Mouse (Mus musculus) midbrain, postnatal 0 days (tissue): ENCODE results near the gene Brdt. TPM values are rescaled to one million over a fixed set of nuclear protein-coding genes. Genes with fewer than 3 reads are reported as not detected.
"Not testable (repeated sequence)": the region's sequence is repeated elsewhere in the genome, so short reads cannot be mapped to it uniquely, and the experiment has no call there.

Experiments used
- ATAC-seq: fragments of 200-750 bp; cut with Nextera tagmentation; 2 replicates; pipeline ENCODE4 v1.8.0; 2017; ENCODE audit warnings: moderate number of reproducible peaks, mild to moderate bottlenecking, moderate TSS enrichment, moderate library complexity; ENCODE audit not compliant: low FRiP score
- DNase-seq: peaks from one replicate; pipeline ENCODE4 v3.0.0-alpha.2; 2015; ENCODE audit warnings: low spot score
- H3K27ac ChIP-seq: fragments of 300-500 bp; sonication (generic); 2 replicates; pipeline ENCODE4 v1.5.1; 2014; ENCODE audit warnings: low read depth, mild to moderate bottlenecking, low read length, mixed read lengths
- H3K27me3 ChIP-seq: fragments of 300-500 bp; sonication (generic); 2 replicates; pipeline ENCODE4 v1.6.1; 2014; ENCODE audit warnings: low read length, control low read depth, mixed read lengths; ENCODE audit not compliant: insufficient read depth
- H3K36me3 ChIP-seq: fragments of 300-500 bp; sonication (generic); 2 replicates; pipeline ENCODE4 v1.6.1; 2014; ENCODE audit warnings: low read length, control low read depth, mixed read lengths; ENCODE audit not compliant: insufficient read depth
- H3K4me1 ChIP-seq: fragments of 300-500 bp; sonication (generic); 2 replicates; pipeline ENCODE4 v1.6.1; 2014; ENCODE audit warnings: mild to moderate bottlenecking, control low read depth, antibody characterized with exemption, low read length, mixed read lengths; ENCODE audit not compliant: insufficient read depth
- H3K4me2 ChIP-seq: fragments of 300-500 bp; sonication (generic); 2 replicates; pipeline ENCODE4 v1.6.1; 2014; ENCODE audit warnings: low read depth, mild to moderate bottlenecking, low read length, mixed read lengths; ENCODE audit not compliant: poor library complexity, severe bottlenecking
- H3K4me3 ChIP-seq: fragments of 300-500 bp; sonication (generic); 2 replicates; pipeline ENCODE4 v1.5.1; 2014; ENCODE audit warnings: low read depth, mild to moderate bottlenecking, low read length, moderate library complexity
- H3K9ac ChIP-seq: fragments of 300-500 bp; sonication (generic); replicated peaks from 2 replicates; pipeline ENCODE4 v1.6.1; 2014; ENCODE audit warnings: mild to moderate bottlenecking, low read length, moderate library complexity, mixed read lengths; ENCODE audit not compliant: poor library complexity, severe bottlenecking
- H3K9me3 ChIP-seq: fragments of 300-500 bp; sonication (generic); 2 replicates; pipeline ENCODE4 v1.6.1; 2016; ENCODE audit warnings: low read length, control low read depth
- CTCF ChIP-seq: IDR thresholded peaks from 2 replicates; pipeline ENCODE4 v1.5.1; 2016; ENCODE audit warnings: antibody characterized with exemption, mild to moderate bottlenecking
- WGBS: fragments of 180-500 bp; shearing (Covaris S2); extraction: QIAGEN DNeasy Blood & Tissue Kit; methylation state at CpG from one replicate; pipeline ENCODE4 v1.1.7; 2014; 5-methylcytosine and 5-hydroxymethylcytosine counted together
- polyA plus RNA-seq: library from polyadenylated mRNA; unstranded; fragments of >200 nt; fragmentation: Nextera tagmentation; extraction: Ambion mirVana; gene quantifications from 2 replicates; pipeline ENCODE4 v1.2.1, GENCODE M21; 2015
- total RNA-seq: library from RNA; depleted of rRNA; stranded (reverse); fragments of >200 nt; gene quantifications from 2 replicates; pipeline ENCODE4 v1.2.3, GENCODE M21; 2014

Brdt gene
- total and polyA plus RNA-seq, 2 experiments from 2014 or later: 3.9 to 4.0 TPM

DNA sequence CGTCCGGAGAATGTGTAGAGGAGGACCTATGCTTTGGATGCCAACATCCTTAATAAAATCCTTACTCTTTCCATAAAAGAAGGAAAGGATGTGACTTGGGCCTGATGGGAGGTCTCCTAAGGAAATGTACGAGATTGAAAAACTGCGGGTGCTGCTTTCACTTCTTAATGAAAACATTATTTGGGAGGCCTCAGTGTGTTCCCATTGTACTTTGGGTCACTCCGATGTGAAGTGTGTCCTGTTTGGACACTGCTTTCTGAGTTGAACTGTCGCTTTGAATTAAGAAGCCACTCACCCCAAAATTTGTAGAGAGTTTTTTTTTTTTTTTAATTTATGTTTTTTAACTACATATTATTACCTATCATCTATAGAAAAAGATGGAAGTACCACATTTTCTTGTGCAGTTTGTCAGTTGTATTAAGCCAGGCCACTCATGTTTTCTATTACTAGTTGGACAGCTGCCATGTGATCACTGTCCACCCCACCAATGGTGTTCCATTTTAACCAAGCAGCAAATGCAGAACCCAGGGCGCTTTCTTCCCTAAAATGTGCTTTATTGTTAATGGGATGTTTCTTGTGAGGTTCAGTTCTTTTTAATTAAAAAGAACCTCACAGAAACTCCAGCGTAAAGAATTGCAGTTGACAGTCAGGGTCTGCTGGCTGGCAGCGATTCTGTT lies 29.2 kb downstream of the Brdt start:
- WGBS: 7% methylated on average over 9 of the region's 9 CpGs
- ATAC-seq: no peak
- H3K36me3 ChIP-seq: no peaks in the 10 kb centered on the region
- no peaks in the 10 kb centered on the region for H3K27me3 ChIP-seq
- no peak overlapping the region; the same call in 1 of the 2 replicates for H3K27ac ChIP-seq
- H3K4me1 ChIP-seq: no peaks in the 10 kb centered on the region
- no peak for TF ChIP-seq CTCF
- H3K4me3 ChIP-seq: peak overlapping the region; percentile 54
- H3K4me2 ChIP-seq: peak overlapping the region; percentile 55
- no peaks in the 10 kb centered on the region for H3K9me3 ChIP-seq
- peak; percentile 13 for DNase-seq
- H3K9ac ChIP-seq: peak overlapping the region; percentile 69

DNA sequence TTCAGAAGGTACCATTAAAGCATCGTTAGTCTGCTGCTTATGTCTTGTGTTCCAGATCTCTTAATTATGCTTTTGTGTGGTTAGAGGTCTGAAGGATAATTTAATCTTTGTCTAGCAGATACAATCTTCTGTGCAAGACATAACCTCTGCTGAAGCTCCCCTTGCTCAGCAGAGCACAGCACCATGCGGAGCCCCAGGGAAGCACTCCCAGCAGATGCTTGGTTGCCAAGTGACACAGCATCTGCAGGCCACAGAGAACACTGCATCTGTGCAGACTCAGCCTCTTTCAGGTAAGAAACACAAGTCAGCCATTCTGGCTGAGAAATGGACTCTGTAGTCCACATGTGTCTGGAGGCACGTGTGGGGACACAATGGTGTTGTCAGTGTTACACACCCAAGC lies 39.1 kb downstream of the Brdt start:
- peak; percentile 17 for DNase-seq

DNA sequence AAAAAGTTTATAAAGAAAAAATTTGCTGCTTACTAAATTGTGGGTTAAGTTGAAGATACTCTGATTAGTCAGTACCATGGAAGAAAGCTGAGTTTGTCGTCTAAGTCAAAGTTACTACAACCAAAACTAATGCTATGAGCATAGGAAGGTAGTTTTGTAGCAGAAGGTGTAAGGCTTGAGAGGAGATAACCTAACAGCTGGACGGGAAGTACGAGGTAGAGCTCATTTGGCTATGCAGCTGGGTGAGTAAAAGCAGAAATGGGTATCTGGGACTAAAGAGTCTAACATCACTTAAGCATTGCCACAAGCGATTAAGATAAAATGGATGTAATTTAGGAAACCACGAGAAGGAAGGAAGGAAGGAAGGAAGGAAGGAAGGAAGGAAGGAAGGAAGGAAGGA lies 40.4 kb downstream of the Brdt start:
- H3K9ac ChIP-seq: no peak overlapping the region
- ATAC-seq (no peak), DNase-seq (no peak)
- WGBS: 91% methylated on average over 5 of the region's 5 CpGs
- H3K27me3 ChIP-seq: no peaks in the 10 kb centered on the region
- H3K4me2 ChIP-seq: no peak overlapping the region
- H3K9me3 ChIP-seq: no peaks in the 10 kb centered on the region
- H3K27ac ChIP-seq: no peak overlapping the region
- H3K36me3 ChIP-seq: peaks cover 10% of the 10 kb centered on the region; the same call in 1 of the 2 replicates
- no peak for TF ChIP-seq CTCF
- H3K4me1 ChIP-seq: no peaks in the 10 kb centered on the region
- no peak overlapping the region for H3K4me3 ChIP-seq

More for the DNA sequence above, 39.1 kb downstream of the Brdt start:
- H3K27me3 ChIP-seq: no peaks in the 10 kb centered on the region
- no peaks in the 10 kb centered on the region for H3K9me3 ChIP-seq
- no peak overlapping the region for H3K4me3 ChIP-seq
- no peak overlapping the region for H3K27ac ChIP-seq
- no peak overlapping the region for H3K4me2 ChIP-seq
- TF ChIP-seq CTCF: no peak
- no peak for ATAC-seq
- H3K9ac ChIP-seq: no peak overlapping the region
- H3K4me1 ChIP-seq: no peaks in the 10 kb centered on the region
- peaks cover 10% of the 10 kb centered on the region; the same call in 1 of the 2 replicates for H3K36me3 ChIP-seq
- WGBS: 63% methylated on average over 3 of the region's 3 CpGs

DNA sequence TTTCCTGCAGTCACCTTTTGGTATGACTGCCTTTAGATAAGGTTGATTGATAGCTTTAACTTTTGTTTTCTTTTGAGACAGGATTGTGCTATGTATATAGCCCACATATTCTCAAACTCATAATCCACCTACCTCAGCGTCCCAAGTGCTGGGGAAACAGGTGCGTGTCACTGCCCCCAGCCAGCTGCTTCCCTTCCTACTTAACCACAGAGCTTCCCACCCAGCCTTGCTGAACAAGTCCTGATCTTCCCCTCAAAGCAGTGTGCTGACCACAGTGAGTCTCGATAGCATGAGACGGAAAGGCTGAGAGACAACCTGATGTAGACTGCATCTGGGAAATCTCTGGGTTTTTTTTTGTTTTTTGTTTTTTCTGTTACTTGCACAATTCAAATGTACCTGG lies 42.3 kb downstream of the Brdt start:
- TF ChIP-seq CTCF: no peak
- Histone ChIP-seq H3K9ac (no peak overlapping the region), H3K4me3 (no peak overlapping the region), H3K4me2 (no peak overlapping the region), H3K9me3 (no peaks in the 10 kb centered on the region), H3K36me3 (peaks cover 12% of the 10 kb centered on the region; the same call in 1 of the 2 replicates), H3K4me1 (no peaks in the 10 kb centered on the region), H3K27me3 (no peaks in the 10 kb centered on the region), H3K27ac (no peak overlapping the region)
- WGBS: 84% methylated on average over 4 of the region's 4 CpGs
- ATAC-seq (no peak), DNase-seq (no peak)

DNA sequence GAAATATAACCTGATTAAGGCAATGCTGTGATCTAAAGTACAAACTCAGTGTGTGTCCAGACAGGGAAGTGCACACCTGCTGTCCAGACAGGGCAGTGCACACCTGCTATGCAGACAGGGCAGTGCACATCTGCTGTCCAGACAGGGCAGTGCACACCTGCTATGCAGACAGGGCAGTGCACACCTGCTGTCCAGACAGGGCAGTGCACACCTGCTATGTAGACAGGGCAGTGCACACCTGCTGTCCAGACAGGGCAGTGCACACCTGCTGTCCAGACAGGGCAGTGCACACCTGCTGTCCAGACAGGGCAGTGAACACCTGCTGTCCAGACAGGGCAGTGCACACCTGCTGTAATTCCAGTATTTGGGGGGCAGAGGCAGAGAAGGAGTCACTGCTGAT lies 55.5 kb downstream of the Brdt start:
- not testable (repeated sequence) for H3K27me3 ChIP-seq, H3K9me3 ChIP-seq, H3K4me1 ChIP-seq, DNase-seq, H3K9ac ChIP-seq, ATAC-seq, H3K4me2 ChIP-seq, H3K36me3 ChIP-seq, H3K27ac ChIP-seq, H3K4me3 ChIP-seq
- peak; percentile 21 for TF ChIP-seq CTCF

DNA sequence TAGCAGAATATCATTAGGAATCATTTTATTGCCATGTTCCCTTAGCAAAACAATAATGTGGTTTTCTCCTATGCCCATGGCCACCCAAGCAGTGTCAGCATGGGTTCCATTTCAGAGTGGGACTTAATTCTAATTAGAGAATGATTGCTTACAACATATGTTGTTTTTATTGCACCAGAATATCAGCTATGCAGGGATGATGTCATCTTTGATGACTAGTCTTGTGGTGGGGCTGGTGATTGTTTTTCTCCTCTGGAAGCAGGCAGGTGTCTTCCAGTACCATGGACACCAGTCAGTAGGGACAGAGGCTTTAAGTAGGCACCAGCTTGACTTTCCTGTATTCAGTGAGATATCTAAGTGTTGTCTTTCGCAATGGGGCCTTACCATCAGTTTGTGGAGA lies 56.8 kb downstream of the Brdt start:
- DNase-seq (no peak), ATAC-seq (no peak)
- no peaks in the 10 kb centered on the region for H3K4me1 ChIP-seq
- no peak overlapping the region for H3K9ac ChIP-seq
- H3K27me3 ChIP-seq: no peaks in the 10 kb centered on the region
- no peak overlapping the region for H3K27ac ChIP-seq
- no peaks in the 10 kb centered on the region for H3K9me3 ChIP-seq
- no peaks in the 10 kb centered on the region for H3K36me3 ChIP-seq
- 97% methylated on average over 1 of the region's 1 CpGs for WGBS
- no peak overlapping the region for H3K4me2 ChIP-seq
- no peak for TF ChIP-seq CTCF
- H3K4me3 ChIP-seq: no peak overlapping the region
